Mouse (Mus musculus): ENCODE results near the gene Srsf1. TPM values are rescaled to one million over a fixed set of nuclear protein-coding genes. Genes with fewer than 3 reads are reported as not detected.

Gene Srsf1
- polyA plus RNA-seq, 1 experiment, result 344 TPM

DNA sequence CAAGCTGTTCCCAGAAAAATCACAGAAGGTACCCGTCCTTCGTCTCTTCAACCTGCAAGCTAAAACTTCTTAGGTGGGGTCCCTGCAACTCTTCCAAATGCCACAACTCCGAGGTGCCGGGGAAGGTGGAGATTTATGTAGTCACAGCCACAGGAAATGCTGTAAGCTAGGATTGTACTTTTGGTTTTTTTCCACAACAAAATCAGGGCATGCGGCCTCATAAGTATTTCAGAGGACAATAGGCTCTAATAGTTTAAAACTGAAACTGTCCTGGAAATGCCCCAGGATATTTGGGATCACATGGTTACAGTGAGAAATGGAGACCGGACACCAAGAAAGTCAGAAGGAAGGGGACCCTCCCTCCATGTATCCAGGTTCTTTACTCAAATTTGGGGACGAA lies 17.0 kb upstream of the Srsf1 start:
- TF ChIP-seq GATA1 (IDR thresholded peaks at IDR 0.05; ENCODE audit: low read length), result no peak

DNA sequence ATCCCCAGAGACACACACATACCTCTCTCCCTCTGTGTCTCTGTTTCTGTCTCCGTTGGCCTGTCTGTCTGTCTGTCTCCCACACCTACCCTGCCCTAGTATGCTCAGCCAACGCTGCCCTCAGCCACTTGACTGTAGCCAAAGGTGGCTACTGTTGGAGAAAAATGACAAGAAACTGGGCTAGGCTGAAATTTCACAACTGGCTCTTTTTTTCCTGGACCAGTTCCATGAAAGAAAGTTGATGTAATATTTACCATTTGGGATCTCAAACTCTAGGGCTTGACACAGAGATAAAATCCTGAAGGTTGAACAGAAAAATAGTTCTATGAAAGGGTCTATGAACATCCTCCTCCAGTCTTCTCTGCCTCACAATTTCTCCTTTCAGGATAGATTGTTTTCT lies 16.3 kb upstream of the Srsf1 start:
- no peak for TF ChIP-seq GATA1 (IDR thresholded peaks at IDR 0.05; ENCODE audit: low read length)

DNA sequence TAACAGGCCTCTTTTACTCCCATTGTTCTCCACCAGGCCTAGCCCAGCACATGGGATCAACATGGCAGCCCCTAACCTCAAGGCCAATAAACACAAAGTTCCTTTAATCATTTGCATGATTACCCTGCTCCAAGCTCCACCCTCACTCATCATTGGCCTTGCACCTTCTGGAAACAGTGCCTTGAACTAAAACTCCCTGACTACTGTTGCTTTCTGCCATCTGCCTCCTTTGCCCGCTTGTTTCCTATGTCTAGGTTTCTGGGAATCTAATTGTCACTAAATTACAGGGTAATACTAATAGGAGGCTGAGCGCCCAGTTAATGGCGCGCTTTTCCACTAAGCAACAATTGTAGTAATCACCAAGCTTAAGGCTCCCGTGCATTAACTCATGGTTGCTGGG lies 15.4 kb upstream of the Srsf1 start:
- no peak for TF ChIP-seq GATA1 (IDR thresholded peaks at IDR 0.05; ENCODE audit: low read length)

- TF ChIP-seq GATA1 (IDR thresholded peaks at IDR 0.05; ENCODE audit: low read length), result no peak
Observed at GRCm38 (mm10) chr11:88035970-88036369, 11.2 kb upstream of the Srsf1 start.

DNA sequence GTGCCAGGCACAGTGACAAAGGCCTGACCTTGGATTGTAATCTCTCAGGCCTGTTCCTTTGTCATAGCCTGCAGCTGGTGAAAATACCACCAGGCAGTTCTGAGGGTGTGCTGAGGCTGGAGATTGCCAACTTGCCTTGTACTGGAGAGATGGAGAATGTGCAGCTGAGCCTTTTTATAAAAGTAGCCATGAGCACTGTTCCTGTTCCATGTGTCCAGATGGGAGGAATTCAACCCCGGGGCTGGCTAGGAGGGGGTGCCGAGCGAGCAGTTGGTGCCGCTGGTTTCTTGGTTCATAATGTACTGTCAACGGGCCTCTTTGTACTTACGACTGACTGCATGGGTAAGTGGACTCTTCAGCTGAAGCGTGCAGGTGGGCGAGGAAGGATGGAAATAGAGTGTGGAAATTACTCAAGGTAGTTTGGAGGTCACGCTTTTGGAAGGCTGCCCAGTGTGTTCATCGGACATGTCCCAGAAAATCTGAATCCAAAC lies 10.4 kb upstream of the Srsf1 start:
- no peak for TF ChIP-seq GATA1 (IDR thresholded peaks at IDR 0.05; ENCODE audit: low read length)

GRCm38 (mm10) chr11:88037386-88037785 lies 9.8 kb upstream of the Srsf1 start:
- no peak for TF ChIP-seq GATA1 (IDR thresholded peaks at IDR 0.05; ENCODE audit: low read length)

DNA sequence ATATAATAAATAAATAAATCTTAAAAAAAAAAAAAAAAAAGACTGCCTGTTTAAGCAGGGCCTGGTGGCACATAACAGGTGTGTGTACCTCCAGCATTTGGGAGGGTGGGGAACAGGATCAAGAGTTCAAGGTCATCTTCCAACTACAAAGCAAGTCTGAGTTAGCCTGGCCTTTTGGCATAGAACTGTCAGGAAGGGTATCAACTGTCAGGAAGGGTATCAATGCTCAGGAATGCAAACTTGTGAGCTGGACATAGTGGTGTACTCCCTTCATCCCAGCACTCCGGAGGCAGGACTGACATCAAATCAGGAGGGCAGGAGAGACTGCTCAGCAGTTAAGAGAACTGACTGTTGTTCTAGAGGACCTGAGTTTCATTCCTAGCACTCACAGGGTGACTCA lies 8.1 kb upstream of the Srsf1 start:
- no peak for TF ChIP-seq GATA1 (IDR thresholded peaks at IDR 0.05; ENCODE audit: low read length)

DNA sequence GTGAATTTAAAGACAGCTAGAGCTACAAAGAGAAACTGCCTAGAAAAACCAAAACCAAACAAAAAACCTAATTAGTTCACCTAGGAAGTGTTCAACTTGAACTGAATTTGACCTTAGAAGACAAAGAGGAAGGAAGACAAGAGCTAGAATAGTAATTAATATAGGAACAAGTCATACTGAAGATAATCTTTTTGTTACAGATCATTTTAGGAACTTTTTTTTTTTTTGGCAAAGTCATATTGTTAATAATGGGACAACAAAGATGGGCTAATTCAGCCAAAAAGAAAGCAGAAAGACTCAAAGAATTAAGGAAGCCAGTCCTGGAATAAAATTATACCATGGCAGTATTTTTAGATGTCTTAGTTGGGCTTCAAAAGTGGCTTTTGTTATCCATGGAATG lies 2.9 kb upstream of the Srsf1 start:
- TF ChIP-seq GATA1 (IDR thresholded peaks at IDR 0.05; ENCODE audit: low read length), result no peak

GRCm38 (mm10) chr11:88045878-88046277 lies 1.3 kb upstream of the Srsf1 start:
- no peak for TF ChIP-seq GATA1 (IDR thresholded peaks at IDR 0.05; ENCODE audit: low read length)

DNA sequence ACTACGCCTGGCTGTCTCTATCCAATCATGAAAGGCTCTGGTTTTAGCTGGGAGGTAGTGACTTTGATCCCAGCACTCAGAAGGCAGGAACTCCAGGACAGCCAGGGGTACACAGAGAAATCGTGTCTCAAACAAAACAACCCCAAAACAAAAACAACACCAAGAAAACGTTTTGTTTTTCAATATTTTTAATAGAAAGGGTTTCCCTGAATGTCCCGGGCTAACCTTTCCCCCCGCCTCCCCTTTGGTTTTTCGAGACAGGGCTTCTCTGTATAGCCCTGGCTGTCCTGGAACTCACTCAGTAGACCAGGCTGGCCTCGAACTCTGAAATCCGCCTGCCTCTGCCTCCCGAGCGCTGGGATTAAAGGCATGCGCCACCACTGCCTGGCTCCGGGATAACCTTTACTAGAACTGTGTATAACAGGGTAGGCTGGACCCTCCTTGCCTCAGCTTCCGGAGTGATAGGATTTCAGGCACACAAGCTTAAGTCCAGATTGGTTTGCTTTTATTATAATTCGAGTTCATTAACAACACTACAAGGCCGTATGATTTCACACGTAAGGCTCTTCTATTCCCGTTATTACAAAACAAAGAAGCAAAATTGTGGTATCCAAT lies 743 bp upstream of the Srsf1 start:
- no peak for TF ChIP-seq GATA1 (IDR thresholded peaks at IDR 0.05; ENCODE audit: low read length)

DNA sequence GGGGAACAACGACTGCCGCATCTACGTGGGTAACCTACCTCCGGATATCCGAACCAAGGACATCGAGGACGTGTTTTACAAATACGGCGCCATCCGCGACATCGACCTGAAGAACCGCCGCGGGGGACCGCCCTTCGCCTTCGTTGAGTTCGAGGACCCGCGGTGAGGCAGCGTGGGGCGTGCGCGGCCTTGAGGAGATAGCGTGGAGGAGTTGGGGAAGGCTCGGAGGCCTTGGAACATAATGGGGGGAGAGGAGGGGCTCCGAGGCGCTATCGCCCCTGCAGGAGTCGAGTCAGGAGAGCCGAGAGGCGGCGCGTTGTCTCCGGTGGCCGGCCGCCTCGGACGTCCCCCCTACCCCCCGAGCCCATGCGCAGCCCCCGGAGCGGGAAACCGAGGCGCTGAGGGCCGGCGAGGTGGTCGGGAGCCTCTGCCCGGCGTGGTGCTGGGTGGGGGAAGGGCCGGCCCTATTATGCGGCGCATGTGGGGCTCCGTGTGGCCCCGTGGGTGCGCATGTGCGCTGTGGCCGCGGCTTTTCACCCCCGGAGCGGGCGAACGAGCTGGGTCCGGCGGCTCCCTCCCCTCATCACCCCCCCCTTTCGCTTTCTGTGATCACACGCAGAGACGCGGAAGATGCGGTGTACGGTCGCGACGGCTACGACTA lies 828 bp downstream of the Srsf1 start:
- TF ChIP-seq GATA1 (IDR thresholded peaks at IDR 0.05; ENCODE audit: low read length), result no peak

DNA sequence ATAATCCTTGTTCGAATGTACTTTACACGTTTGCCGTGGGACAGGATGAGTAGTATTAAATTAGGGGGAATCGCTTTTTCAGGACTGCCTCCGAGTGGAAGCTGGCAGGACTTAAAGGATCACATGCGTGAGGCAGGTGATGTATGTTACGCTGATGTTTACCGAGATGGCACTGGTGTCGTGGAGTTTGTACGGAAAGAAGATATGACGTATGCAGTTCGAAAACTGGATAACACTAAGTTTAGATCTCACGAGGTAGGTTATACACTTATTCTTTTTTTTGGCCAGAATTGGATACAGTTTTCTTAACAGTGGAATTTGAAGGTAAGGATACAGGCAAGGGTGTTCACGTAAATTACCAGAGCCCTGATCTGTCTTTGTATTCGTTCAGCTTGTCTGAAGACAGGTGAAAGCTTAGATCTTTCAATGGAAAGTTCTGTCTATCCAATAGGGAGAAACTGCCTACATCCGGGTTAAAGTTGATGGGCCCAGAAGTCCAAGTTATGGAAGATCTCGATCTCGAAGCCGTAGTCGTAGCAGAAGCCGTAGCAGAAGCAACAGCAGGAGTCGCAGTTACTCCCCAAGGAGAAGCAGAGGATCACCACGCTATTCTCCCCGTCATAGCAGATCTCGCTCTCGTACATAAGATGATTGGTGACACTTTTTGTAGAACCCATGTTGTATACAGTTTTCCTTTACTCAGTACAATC lies 1.9 kb downstream of the Srsf1 start:
- TF ChIP-seq GATA1 (IDR thresholded peaks at IDR 0.05; ENCODE audit: low read length), result no peak

- no peak for TF ChIP-seq GATA1 (IDR thresholded peaks at IDR 0.05; ENCODE audit: low read length)
Observed at GRCm38 (mm10) chr11:88049732-88050131, 2.6 kb downstream of the Srsf1 start.

DNA sequence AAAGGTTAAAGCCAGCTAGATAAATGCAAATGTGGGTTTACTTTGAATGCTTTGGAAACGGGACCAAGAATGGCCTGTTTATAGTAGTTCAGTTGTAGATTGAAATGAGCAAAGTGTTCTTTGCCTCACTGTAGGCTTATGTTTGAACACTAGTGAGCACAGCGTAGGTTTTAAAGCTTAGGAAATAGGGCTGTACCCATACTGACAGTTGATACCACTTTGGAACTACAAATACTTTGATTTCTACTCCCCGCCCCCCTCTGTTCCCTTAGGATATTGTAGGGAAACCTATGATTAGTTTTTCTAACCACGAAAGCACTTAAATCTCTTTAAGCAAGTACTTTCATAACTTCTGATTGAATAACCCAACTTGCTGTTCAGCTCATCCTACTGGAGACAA lies 5.5 kb downstream of the Srsf1 start:
- no peak for TF ChIP-seq GATA1 (IDR thresholded peaks at IDR 0.05; ENCODE audit: low read length)

GRCm38 (mm10) chr11:88053821-88054220 lies 6.6 kb downstream of the Srsf1 start:
- no peak for TF ChIP-seq GATA1 (IDR thresholded peaks at IDR 0.05; ENCODE audit: low read length)

- no peak for TF ChIP-seq GATA1 (IDR thresholded peaks at IDR 0.05; ENCODE audit: low read length)
Observed at GRCm38 (mm10) chr11:88054589-88054988, 7.4 kb downstream of the Srsf1 start.

GRCm38 (mm10) chr11:88055777-88056176 lies 8.6 kb downstream of the Srsf1 start:
- TF ChIP-seq GATA1 (IDR thresholded peaks at IDR 0.05; ENCODE audit: low read length), result no peak
